Mouse (Mus musculus) layer of hippocampus, postnatal 10 days (tissue): ENCODE results near the gene Bex4. TPM values are rescaled to one million over a fixed set of nuclear protein-coding genes. Genes with fewer than 3 reads are reported as not detected.

Experiments
- DNase-seq, 2 experiments: peaks; one replicate each; pipeline ENCODE4 v3.0.0; 2021; ENCODE audit warnings: low spot score in 2 of 2
- microRNA-seq, 2 experiments: library from miRNA; unstranded; fragments of <30 nt; microRNA quantifications; one replicate each; pipeline ENCODE4 v1.2.0; 2021
- total RNA-seq, 2 experiments: library from RNA; stranded (reverse); gene quantifications; 2 replicates each; pipeline ENCODE4 v1.2.3; 2021

Gene Bex4
- total RNA-seq, 2 experiments from 2014 or later: 45.2 to 52.6 TPM

DNA sequence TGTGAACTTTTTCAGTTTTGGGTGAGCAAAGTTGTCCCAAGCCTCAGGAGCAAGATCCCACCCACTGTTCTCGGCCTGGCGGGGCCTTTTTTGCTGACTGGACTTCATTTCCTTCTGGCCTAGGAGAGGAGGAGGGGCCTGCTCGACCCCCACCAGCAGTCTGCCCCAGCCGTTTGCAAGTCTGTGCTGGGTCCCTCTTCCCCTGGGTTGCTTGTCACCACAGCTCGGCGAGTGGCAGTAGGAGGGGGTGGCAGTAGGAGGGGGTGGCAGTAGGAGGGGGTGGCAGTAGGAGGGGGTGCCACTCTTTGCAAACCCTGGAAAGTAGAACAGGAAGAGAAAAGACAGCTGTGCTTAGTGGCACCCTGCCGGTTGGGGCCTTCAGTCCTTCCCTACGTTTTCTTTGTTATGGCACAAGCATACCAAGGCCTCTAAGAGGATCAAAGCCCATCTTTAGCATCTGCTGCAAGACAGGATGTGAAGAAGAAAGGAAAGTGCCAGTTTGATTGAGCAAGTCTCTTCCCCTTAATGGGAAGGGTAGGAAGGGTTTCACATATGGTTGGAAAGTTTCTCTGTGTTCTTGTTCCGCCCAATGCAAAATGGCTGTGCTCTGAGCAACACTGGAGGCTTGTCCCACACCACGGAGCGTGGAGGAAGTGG, 42.2 kb downstream of the Bex4 start:
- DNase-seq: no peak

DNA sequence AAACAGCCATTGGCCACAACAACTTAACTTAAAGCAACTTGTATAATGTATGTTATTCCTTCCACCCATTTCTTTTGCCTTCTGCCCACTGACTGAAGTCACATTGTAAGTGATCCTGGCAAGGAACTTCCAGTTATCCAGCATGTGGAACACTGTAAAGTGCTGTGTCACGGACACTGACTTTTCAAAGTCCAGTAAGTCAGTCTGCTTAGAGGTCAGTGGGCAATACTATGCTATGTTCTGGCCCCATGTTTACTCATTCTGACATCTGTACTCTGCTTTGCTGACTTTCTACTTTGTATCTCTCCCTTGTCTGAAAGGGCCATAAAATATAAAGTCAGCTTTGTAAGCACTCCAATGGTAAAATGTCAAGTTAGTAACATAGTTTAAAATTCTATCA, 44.3 kb downstream of the Bex4 start:
- no peak for DNase-seq

Small RNA genes within 50 kb of the gene (microRNA-seq; reads per million reads assigned to microRNA genes)
- 0 reads per million in 2 experiments for gene Mir6383

Other genes with a start within 250 kb of the Bex4 start
- 100 to 1,000 TPM; 104 to 120 TPM for gene Arxes2, start 145.2 kb upstream of the Bex4 start, total RNA-seq
- gene Arxes1, start 105.6 kb upstream of the Bex4 start, total RNA-seq: 100 to 1,000 TPM in 1 of 2 experiments, 10 to 100 TPM in 1; 93.9 to 107 TPM
- gene Bex2, start 70.8 kb upstream of the Bex4 start, total RNA-seq: 100 to 1,000 TPM; 405 to 444 TPM
- under 1 TPM in 1 of 2 experiments, not detected in 1; 0.32 TPM for gene Nxf3, start 53.7 kb upstream of the Bex4 start, total RNA-seq
- gene Tceal8, start 33.3 kb downstream of the Bex4 start, total RNA-seq: 10 to 100 TPM; 41.3 to 49.0 TPM
- 100 to 1,000 TPM; 105 to 125 TPM for gene Tceal5, start 64.9 kb downstream of the Bex4 start, total RNA-seq
- gene Tceal7, start 75.8 kb downstream of the Bex4 start, total RNA-seq: 1 to 10 TPM; 3.2 to 3.9 TPM
- 100 to 1,000 TPM; 138 to 153 TPM for gene Bex1, start 76.5 kb downstream of the Bex4 start, total RNA-seq
- 10 to 100 TPM; 89.6 to 99.8 TPM for gene Tceal9, start 106.1 kb downstream of the Bex4 start, total RNA-seq
- gene Bex3, start 131.3 kb downstream of the Bex4 start, total RNA-seq: 100 to 1,000 TPM; 396 to 461 TPM